Mouse (Mus musculus) 3T3-L1 (cell line): ENCODE measurements around the gene Wscd2.
A peak's percentile ranks its signal among the peaks of the same experiment; 100 is the strongest.

ENCODE experiments used
- DNase-seq: peaks from one replicate; pipeline ENCODE4 v3.0.0-alpha.2; 2015; ENCODE audit warnings: low read depth, low spot score

Gene Wscd2

GRCm38 (mm10) chr5:113485584-113486162 lies 4.5 kb upstream of the Wscd2 start:
- no peak for DNase-seq

- DNase-seq, result no peak
These were observed 2.3 kb upstream of the Wscd2 start for GRCm38 (mm10) chr5:113487879-113488278.

DNA sequence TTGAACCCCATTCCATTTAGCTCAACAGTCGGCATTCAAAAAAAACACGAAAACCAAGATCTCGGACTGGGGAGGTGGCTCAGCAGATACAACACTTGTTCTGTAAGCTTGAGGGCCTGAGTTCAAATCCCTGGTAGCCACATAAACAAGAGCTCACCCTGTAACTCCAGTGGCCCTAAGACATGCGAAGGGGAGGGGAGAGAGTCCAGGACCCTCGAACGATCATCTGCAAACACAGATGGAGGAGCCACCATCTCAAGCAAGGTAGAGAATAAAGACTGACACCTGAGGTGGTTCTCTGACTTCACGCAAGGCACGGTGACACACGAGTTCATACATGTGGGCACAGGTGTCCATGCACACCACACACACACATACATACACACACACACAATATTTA lies 516 bp upstream of the Wscd2 start:
- DNase-seq, result no peak

- no peak for DNase-seq
These were observed 531 bp downstream of the Wscd2 start for GRCm38 (mm10) chr5:113490467-113491260.

DNA sequence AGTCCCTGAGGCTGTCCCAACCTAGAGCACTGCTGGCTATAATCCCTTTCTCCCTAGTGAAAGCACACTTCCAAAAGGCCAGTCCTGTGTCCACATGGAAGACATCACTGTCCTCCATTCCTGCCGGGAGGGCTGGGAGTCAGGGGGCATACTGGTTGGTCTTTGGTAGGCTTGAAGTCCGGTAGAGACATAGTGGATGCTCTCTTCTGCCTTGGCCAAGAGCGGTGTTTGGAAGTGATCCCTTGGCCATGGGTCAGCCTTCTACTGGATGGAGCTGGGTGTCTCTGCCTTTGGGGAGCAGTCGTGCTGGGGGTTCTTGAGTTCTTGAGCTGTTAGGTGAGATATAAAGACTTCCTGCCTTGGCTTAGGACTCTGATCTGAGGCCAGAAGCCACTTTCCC lies 1.4 kb downstream of the Wscd2 start:
- no peak for DNase-seq

- DNase-seq, result no peak
These were observed 1.9 kb downstream of the Wscd2 start for GRCm38 (mm10) chr5:113491988-113492387.

GRCm38 (mm10) chr5:113492417-113493035 lies 2.4 kb downstream of the Wscd2 start:
- no peak for DNase-seq

- DNase-seq, result no peak
These were observed 3.9 kb downstream of the Wscd2 start for GRCm38 (mm10) chr5:113493997-113494396.

GRCm38 (mm10) chr5:113496926-113497325 lies 6.8 kb downstream of the Wscd2 start:
- DNase-seq, result no peak

GRCm38 (mm10) chr5:113499421-113499820 lies 9.3 kb downstream of the Wscd2 start:
- no peak for DNase-seq

DNA sequence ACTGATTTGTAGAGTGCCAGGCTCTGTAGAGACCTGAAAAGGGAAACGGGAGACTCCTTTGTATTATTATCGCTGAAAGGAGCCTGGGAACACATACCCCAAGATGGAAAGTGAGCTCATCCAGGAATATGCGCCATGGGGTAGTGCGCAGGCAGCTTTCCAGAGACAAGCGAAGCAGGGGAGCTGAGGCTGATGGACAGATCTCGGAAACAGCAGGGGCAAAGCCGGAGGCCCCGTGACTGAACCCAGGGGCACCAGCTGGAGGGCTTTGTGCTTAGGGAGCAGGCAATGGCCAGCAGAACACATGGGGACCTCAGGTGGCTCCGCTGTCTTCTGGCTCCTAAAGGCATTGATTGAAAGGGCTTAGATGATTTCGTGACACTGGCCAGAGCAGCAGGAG lies 13.1 kb downstream of the Wscd2 start:
- DNase-seq, result no peak

DNA sequence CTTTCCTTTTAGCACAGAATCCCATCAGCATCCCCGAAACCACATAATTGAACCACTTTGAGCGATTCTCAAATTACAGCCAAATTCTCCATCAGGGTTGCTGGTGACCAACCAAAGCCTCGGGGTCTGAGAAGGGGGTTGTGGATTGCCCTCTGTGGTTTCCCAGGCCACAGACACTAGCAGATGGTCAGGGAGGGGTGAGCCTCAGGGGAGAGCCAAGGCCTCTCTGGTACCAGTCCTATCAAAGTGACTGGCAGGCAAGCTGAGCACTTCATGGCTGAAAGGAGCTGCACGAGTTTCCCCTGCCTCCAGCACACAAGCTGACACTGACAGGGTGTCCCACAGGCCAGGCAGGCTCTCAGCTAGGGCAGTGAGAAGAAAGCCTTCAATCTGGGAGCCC lies 14.5 kb downstream of the Wscd2 start:
- DNase-seq, result peak; percentile 13

GRCm38 (mm10) chr5:113506065-113506464 lies 15.9 kb downstream of the Wscd2 start:
- no peak for DNase-seq

- no peak for DNase-seq
These were observed 16.6 kb downstream of the Wscd2 start for GRCm38 (mm10) chr5:113506779-113507178.

DNA sequence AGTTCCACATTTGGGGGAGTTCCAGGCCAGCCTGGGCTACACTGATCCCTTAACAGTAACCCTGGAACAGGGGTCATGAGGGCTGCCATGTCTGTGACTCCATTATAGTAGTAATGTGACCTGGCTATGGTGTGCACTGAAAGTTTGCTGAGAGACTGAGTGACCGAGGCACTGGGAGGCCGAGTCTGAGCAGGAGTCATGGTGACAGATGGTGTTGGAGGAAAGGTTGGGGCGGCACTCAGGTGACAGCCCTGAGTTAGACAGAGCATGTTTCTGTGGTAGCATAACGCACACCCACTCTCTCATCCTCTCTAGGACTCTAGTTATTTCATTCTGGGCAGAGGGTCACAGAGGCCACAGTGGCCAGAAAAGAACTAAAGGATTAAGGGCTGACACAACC lies 19.0 kb downstream of the Wscd2 start:
- DNase-seq, result no peak

DNA sequence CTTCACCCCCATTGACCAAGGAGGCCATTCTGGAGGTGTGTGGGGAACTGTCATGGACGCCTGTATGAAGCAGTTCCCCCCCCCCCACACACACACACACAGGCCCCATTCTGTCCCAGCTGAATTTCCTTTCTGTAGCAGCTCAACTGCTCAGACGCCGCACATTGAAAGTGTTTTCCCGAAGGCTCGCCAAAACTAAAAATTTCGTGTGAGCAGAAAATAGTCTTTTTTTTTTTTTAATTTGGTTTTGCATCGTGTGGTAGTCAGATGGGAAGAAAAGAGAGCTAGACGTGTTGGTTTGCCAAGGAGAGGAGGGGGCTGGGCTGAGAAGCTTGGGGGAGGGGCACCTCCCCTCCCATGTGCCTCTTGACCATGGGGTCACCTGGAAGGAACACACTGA lies 23.5 kb downstream of the Wscd2 start:
- DNase-seq, result no peak

DNA sequence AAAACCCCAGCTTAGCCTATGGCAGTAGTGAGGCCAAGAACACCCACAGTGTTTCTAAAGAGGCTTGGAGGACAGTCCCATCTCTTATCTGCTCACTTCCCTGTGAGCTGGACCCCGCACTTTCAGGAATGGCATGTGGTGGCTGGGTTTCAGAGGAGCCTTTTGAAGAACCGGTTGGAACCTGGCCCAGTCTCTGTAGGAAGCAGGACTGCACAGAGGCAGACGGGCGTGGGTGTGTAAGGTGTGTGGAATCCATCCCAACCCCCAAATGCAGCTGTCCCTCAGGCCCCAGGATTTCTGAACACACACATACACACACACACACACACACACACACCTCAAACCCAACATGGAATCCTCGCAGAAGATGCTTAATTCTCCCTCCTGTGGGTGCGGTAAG lies 23.9 kb downstream of the Wscd2 start:
- no peak for DNase-seq

DNA sequence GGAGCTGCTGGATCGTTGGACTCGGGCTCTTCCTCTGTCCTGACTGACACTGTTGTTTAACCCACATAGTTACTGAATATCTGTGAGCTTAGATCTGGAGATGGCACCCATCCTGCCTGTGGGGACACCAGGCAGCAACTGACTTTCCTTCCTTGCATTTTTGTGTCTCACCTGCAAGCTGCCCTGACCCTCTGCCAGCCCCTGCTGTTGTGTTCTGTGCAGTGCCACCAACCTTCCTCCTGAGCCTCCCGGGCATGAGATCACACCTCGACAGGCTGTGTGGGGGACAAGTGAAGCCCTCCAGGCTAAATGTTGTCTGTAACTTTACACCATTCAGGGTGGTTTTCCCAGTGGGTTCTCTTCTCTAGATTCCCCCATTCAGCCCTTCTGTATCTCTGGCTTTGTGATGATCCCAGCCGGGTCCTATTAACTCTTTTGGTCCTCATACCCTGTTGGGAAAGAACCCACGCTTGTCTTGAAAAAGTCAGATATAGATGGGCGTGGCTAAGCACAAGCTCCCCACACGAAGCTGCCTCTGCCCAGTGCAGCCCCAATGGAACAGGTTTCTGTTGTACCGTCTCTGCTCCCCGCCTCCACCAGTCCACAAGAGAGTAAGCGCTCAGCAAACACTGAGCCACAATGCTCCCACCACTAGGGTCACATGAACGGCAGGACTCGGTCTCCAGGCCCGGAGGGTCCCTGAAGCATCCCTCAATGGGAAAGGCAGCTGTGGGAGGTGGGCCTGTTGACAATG lies 26.2 kb downstream of the Wscd2 start:
- DNase-seq, result no peak

DNA sequence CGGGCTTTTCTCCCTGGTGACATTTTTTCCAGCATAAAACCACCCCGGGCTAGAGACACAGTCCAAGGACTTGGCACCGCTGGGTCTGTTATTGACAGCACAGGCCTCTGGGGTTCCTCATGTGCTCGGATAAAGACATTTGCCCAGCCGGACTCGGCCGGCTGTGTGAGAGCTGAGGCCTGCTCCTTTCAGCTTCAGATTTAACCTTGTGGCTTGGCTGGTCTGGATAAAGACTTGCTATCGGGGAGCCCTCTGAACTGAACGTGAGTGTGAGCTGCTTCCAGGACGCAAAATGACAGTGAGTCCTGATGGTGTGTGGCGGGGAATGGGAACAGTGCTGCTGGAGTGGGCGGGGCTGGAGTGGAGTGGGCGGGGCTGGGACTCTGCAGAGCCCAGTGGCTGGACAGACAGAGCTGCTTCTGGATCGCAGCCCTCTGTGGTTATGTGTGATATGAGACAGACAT lies 26.8 kb downstream of the Wscd2 start:
- no peak for DNase-seq

- DNase-seq, result no peak
These were observed 27.3 kb downstream of the Wscd2 start for GRCm38 (mm10) chr5:113517387-113517786.

GRCm38 (mm10) chr5:113521037-113521436 lies 30.9 kb downstream of the Wscd2 start:
- no peak for DNase-seq

GRCm38 (mm10) chr5:113538826-113539225 lies 48.7 kb downstream of the Wscd2 start:
- no peak for DNase-seq
